Comparison of ENCODE assay signal across 9 mouse cellular contexts in the genomic region with DNA sequence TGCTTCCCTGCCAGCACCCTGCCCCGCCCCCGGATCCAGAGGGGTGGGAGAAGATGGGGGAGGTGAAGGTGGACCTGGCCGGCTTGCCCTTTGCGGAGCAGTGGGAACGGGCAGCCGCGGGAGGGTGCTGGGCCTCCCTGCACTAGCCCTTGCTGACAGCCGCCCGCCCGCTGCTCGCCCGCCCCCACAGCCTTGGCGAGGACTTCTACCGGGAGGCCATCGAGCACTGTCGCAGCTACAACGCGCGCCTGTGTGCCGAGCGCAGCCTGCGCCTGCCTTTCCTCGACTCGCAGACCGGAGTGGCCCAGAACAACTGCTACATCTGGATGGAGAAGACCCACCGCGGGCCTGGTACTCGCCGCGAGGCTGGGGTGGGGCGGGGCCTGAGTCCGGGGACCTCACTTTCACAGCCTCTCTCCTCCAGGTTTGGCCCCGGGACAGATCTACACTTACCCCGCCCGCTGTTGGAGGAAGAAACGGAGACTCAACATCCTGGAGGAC. TPM values are rescaled to one million over a fixed set of nuclear protein-coding genes. Genes with fewer than 3 reads are reported as not detected.
DNase-seq lines count a peak whose midpoint lies in the region; ATAC-seq and TF ChIP-seq lines count a peak whose summit lies in the region.
"Had no signal": no experiment of that assay in that cellular context is flagged by ENCODE, and none has a peak within 500 bp of the region (broad histone marks: within the 10 kb centered on the region; RNA-seq: fewer than 3 reads in every experiment).

No protein-coding gene starts in this region.

- TF ChIP-seq CTCF in liver, embryonic 14.5 days (IDR thresholded peaks at IDR 0.05; ENCODE audit: low read depth): no peak

- peak overlapping the region; percentile 65; the same call in 1 of the 2 replicates for H3K27ac ChIP-seq in embryonic facial prominence, embryonic 15.5 days (replicated peaks)
- H3K27ac ChIP-seq in hindbrain, embryonic 14.5 days: peak overlapping the region; percentile 81
- no peak overlapping the region for H3K27ac ChIP-seq in liver, embryonic 14.5 days

- under 1% methylated on average over 36 of the region's 36 CpGs for WGBS in embryonic facial prominence, embryonic 15.5 days
- WGBS in hindbrain, embryonic 14.5 days: 1% methylated on average over 36 of the region's 36 CpGs
- WGBS in liver, embryonic 14.5 days (ENCODE audit: insufficient replicate concordance): under 1% methylated on average over 31 of the region's 36 CpGs

- H3K9me3 ChIP-seq in embryonic facial prominence, embryonic 15.5 days (replicated peaks): no peaks in the 10 kb centered on the region
- no peaks in the 10 kb centered on the region for H3K9me3 ChIP-seq in hindbrain, embryonic 14.5 days (ENCODE audit: control insufficient read depth, low read length)
- H3K9me3 ChIP-seq in liver, embryonic 14.5 days (ENCODE audit: control insufficient read depth, low read length): no peaks in the 10 kb centered on the region

- 0 out of 2 replicates have a peak, but pooled peaks cover 3% of the 10 kb centered on the region for H3K36me3 ChIP-seq in embryonic facial prominence, embryonic 15.5 days
- peaks cover 33% of the 10 kb centered on the region for H3K36me3 ChIP-seq in hindbrain, embryonic 14.5 days (replicated peaks; ENCODE audit: control insufficient read depth, insufficient read depth)
- H3K36me3 ChIP-seq in liver, embryonic 14.5 days (replicated peaks; ENCODE audit: control insufficient read depth, insufficient read depth, low read depth): no peaks in the 10 kb centered on the region

- H3K4me3 ChIP-seq in embryonic facial prominence, embryonic 15.5 days (replicated peaks): peak overlapping the region; percentile 50
- peak overlapping the region; percentile 65 for H3K4me3 ChIP-seq in hindbrain, embryonic 14.5 days (replicated peaks; ENCODE audit: low read length)
- H3K4me3 ChIP-seq in liver, embryonic 14.5 days (ENCODE audit: insufficient read depth in 1 of 2, low read depth in 2 of 2, low read length in 2 of 2): peak overlapping the region; percentile 36 to 55

- peak overlapping the region; percentile 95 for H3K4me2 ChIP-seq in embryonic facial prominence, embryonic 15.5 days (replicated peaks)
- peak overlapping the region; percentile 92 for H3K4me2 ChIP-seq in hindbrain, embryonic 14.5 days (replicated peaks)
- H3K4me2 ChIP-seq in liver, embryonic 14.5 days (ENCODE audit: low read depth): peak overlapping the region; percentile 92

- H3K9ac ChIP-seq in embryonic facial prominence, embryonic 15.5 days: peak overlapping the region; percentile 57
- H3K9ac ChIP-seq in hindbrain, embryonic 14.5 days: peak overlapping the region; percentile 82
- peak overlapping the region; percentile 50 for H3K9ac ChIP-seq in liver, embryonic 14.5 days (replicated peaks)

- H3K27me3 ChIP-seq in embryonic facial prominence, embryonic 15.5 days: peaks cover 6% of the 10 kb centered on the region; the same call in 1 of the 2 replicates
- no peaks in the 10 kb centered on the region for H3K27me3 ChIP-seq in hindbrain, embryonic 14.5 days (ENCODE audit: control insufficient read depth, insufficient read depth, low read length)
- H3K27me3 ChIP-seq in liver, embryonic 14.5 days (ENCODE audit: control insufficient read depth, insufficient read depth, low read length): peaks cover 38% of the 10 kb centered on the region
- H3K27me3 ChIP-seq: Patski had no signal

- ATAC-seq in embryonic facial prominence, embryonic 15.5 days (ENCODE audit: insufficient number of reproducible peaks, low FRiP score, low TSS enrichment, low read depth): no peak
- ATAC-seq in hindbrain, embryonic 14.5 days (ENCODE audit: low FRiP score): no peak
- no peak for ATAC-seq in liver, embryonic 14.5 days (ENCODE audit: insufficient read depth)
- no peak for ATAC-seq in monocyte, adult 5-6 weeks (replicated peaks; ENCODE audit: insufficient number of reproducible peaks, low FRiP score, low TSS enrichment, poor library complexity, severe bottlenecking)
- ATAC-seq: Patski had no signal

- H3K4me1 ChIP-seq in embryonic facial prominence, embryonic 15.5 days: peaks cover 71% of the 10 kb centered on the region
- H3K4me1 ChIP-seq in hindbrain, embryonic 14.5 days (replicated peaks; ENCODE audit: control insufficient read depth, insufficient read depth, low read length): peaks cover 63% of the 10 kb centered on the region
- peaks cover 10 to 20% of the 10 kb centered on the region in 2 experiments for H3K4me1 ChIP-seq in liver, embryonic 14.5 days (replicated peaks; ENCODE audit: control insufficient read depth in 2 of 2, insufficient read depth in 2 of 2, low read length in 1 of 2)

- peak; percentile 36 for DNase-seq in kidney, adult 18-20 months
- DNase-seq in kidney, adult 11 months: no peak
- peak; percentile 42 for DNase-seq in ZHBTc4 (ENCODE audit: low read depth, low spot score)
- DNase-seq in hindbrain, embryonic 14.5 days (ENCODE audit: low spot score): peak; percentile 41
- DNase-seq in liver, embryonic 14.5 days (ENCODE audit: low read depth in 3 of 3, low spot score in 3 of 3): no peak
- peak; percentile 81 for DNase-seq in right cerebral cortex, postnatal 25 days

- TF ChIP-seq EP300 in liver, embryonic 14.5 days (IDR thresholded peaks at IDR 0.05; ENCODE audit: low read depth): no peak

RNA-seq across cellular contexts. Expression of a gene that starts 5.5 kb away (rescaled TPM):
- 14.4 and 20.4 TPM in 2 replicates for polyA plus RNA-seq in embryonic facial prominence, embryonic 15.5 days (2015; fragmentation: Nextera tagmentation; extraction: Ambion mirVana)
- 160 and 161 TPM in 2 replicates for polyA plus RNA-seq in hindbrain, embryonic 14.5 days (2014; fragmentation: Nextera tagmentation; extraction: Ambion mirVana)
- polyA plus RNA-seq in liver, embryonic 14.5 days (2012; rRNA removed): 0.81 TPM in 2 replicates
- polyA plus RNA-seq in liver, embryonic 14.5 days (2014; fragmentation: Nextera tagmentation; extraction: Ambion mirVana): 1.0 and 2.1 TPM in 2 replicates
- not detected in 3 replicates for total RNA-seq in monocyte, adult 5-6 weeks (2017)

RNA-seq across cellular contexts. Expression of a gene that starts 20.2 kb away (rescaled TPM):
- polyA plus RNA-seq in embryonic facial prominence, embryonic 15.5 days (2015; fragmentation: Nextera tagmentation; extraction: Ambion mirVana): 17.3 and 18.1 TPM in 2 replicates
- 2.2 and 3.6 TPM in 2 replicates for polyA plus RNA-seq in hindbrain, embryonic 14.5 days (2014; fragmentation: Nextera tagmentation; extraction: Ambion mirVana)
- 1.5 and 2.5 TPM in 2 replicates for polyA plus RNA-seq in liver, embryonic 14.5 days (2012; rRNA removed)
- polyA plus RNA-seq in liver, embryonic 14.5 days (2014; fragmentation: Nextera tagmentation; extraction: Ambion mirVana): 2.3 TPM in 2 replicates
- total RNA-seq in monocyte, adult 5-6 weeks (2017): not detected in 3 replicates

RNA-seq across cellular contexts. Expression of a gene that starts 27.6 kb away (rescaled TPM):
- 212 and 261 TPM in 2 replicates for polyA plus RNA-seq in embryonic facial prominence, embryonic 15.5 days (2015; fragmentation: Nextera tagmentation; extraction: Ambion mirVana)
- polyA plus RNA-seq in hindbrain, embryonic 14.5 days (2014; fragmentation: Nextera tagmentation; extraction: Ambion mirVana): 71.3 and 73.2 TPM in 2 replicates
- 14.6 and 15.6 TPM in 2 replicates for polyA plus RNA-seq in liver, embryonic 14.5 days (2012; rRNA removed)
- 22.3 and 23.6 TPM in 2 replicates for polyA plus RNA-seq in liver, embryonic 14.5 days (2014; fragmentation: Nextera tagmentation; extraction: Ambion mirVana)
- total RNA-seq in monocyte, adult 5-6 weeks (2017): 2.6 to 4.4 TPM (median 4.2 TPM) in 3 replicates

Comparison
In these comparisons a context has a peak if more than half of its experiments do, and no peak if none do; other contexts are left out.
1. DNase-seq: peak in kidney, adult 18-20 months (single experiment), ZHBTc4 (single experiment), hindbrain, embryonic 14.5 days (single experiment) and right cerebral cortex, postnatal 25 days (single experiment); none in kidney, adult 11 months (single experiment) and liver, embryonic 14.5 days (0 of 3).
2. Peak in every context shown above with its lines, with median percentiles within 50 percentile points of each other: H3K4me2 ChIP-seq, H3K4me3 ChIP-seq and H3K9ac ChIP-seq.